ENCODE assay signal across 7 mouse cellular contexts in genomic region chr5:143287774-143288328, GRCm38 (mm10). TPM values are rescaled to one million over a fixed set of nuclear protein-coding genes. Genes with fewer than 3 reads are reported as not detected.
DNase-seq lines count a peak whose midpoint lies in the region; ATAC-seq lines count a peak whose summit lies in the region.

No protein-coding gene starts in this region.

- H3K27ac ChIP-seq in lung, embryonic 15.5 days = no peak overlapping the region
- H3K27ac ChIP-seq in midbrain, embryonic 15.5 days = no peak overlapping the region

- 0 out of 2 replicates have a peak, but pooled peaks have one; percentile 36 for ATAC-seq in lung, embryonic 15.5 days (ENCODE audit: borderline replicate concordance, extremely low read depth, low FRiP score, low TSS enrichment)
- ATAC-seq in midbrain, embryonic 15.5 days (replicated peaks) = no peak

- no peak for DNase-seq in lung, postnatal 25 days (ENCODE audit: low spot score)
- peak; percentile 33 for DNase-seq in embryo, embryonic 10 days (ENCODE audit: low spot score)
- DNase-seq in induced T-regulatory cell, adult 2 months (ENCODE audit: low read depth) = peak; percentile 47
- DNase-seq in layer of hippocampus, adult 9-10 months (ENCODE audit: low spot score) = no peak
- no peak for DNase-seq in left cerebral cortex, adult 9 months (ENCODE audit: low spot score in 2 of 2)

- no peaks in the 10 kb centered on the region for H3K36me3 ChIP-seq in lung, embryonic 15.5 days
- H3K36me3 ChIP-seq in midbrain, embryonic 15.5 days (replicated peaks) = no peaks in the 10 kb centered on the region

- H3K9me3 ChIP-seq in lung, embryonic 15.5 days = no peaks in the 10 kb centered on the region
- H3K9me3 ChIP-seq in midbrain, embryonic 15.5 days = no peaks in the 10 kb centered on the region

- H3K9ac ChIP-seq in lung, embryonic 15.5 days = no peak overlapping the region
- H3K9ac ChIP-seq in midbrain, embryonic 15.5 days = no peak overlapping the region

- peak overlapping the region; percentile 23 for H3K4me3 ChIP-seq in lung, embryonic 15.5 days
- H3K4me3 ChIP-seq in midbrain, embryonic 15.5 days = peak overlapping the region; percentile 25

- H3K4me1 ChIP-seq in lung, embryonic 15.5 days = peaks cover 12% of the 10 kb centered on the region
- H3K4me1 ChIP-seq in midbrain, embryonic 15.5 days = peaks cover 13% of the 10 kb centered on the region

- 2% methylated on average over 48 of the region's 48 CpGs for WGBS in lung, embryonic 15.5 days
- WGBS in midbrain, embryonic 15.5 days = 4% methylated on average over 48 of the region's 48 CpGs

- H3K27me3 ChIP-seq in lung, embryonic 15.5 days = peaks cover 95% of the 10 kb centered on the region
- H3K27me3 ChIP-seq in midbrain, embryonic 15.5 days (replicated peaks) = peaks cover 57% of the 10 kb centered on the region

- peak overlapping the region; percentile 55 for H3K4me2 ChIP-seq in lung, embryonic 15.5 days
- peak overlapping the region; percentile 47 for H3K4me2 ChIP-seq in midbrain, embryonic 15.5 days

RNA-seq across cellular contexts. Expression of gene Zfp853, which starts 5.6 kb away (rescaled TPM):
- not detected in 2 replicates for polyA plus RNA-seq in lung, embryonic 15.5 days (2015; fragmentation: Nextera tagmentation; extraction: Ambion mirVana)
- polyA plus RNA-seq in midbrain, embryonic 15.5 days (2015; fragmentation: Nextera tagmentation; extraction: Ambion mirVana) = 0.19 and 0.34 TPM in 2 replicates

RNA-seq across cellular contexts. Expression of gene Zfp316, which starts 18.0 kb away (rescaled TPM):
- polyA plus RNA-seq in lung, embryonic 15.5 days (2015; fragmentation: Nextera tagmentation; extraction: Ambion mirVana) = 2.8 and 3.1 TPM in 2 replicates
- 14.0 and 15.0 TPM in 2 replicates for polyA plus RNA-seq in midbrain, embryonic 15.5 days (2015; fragmentation: Nextera tagmentation; extraction: Ambion mirVana)

RNA-seq across cellular contexts. Expression of gene E130309D02Rik, which starts 27.3 kb away (rescaled TPM):
- polyA plus RNA-seq in lung, embryonic 15.5 days (2015; fragmentation: Nextera tagmentation; extraction: Ambion mirVana) = 38.4 and 40.5 TPM in 2 replicates
- polyA plus RNA-seq in midbrain, embryonic 15.5 days (2015; fragmentation: Nextera tagmentation; extraction: Ambion mirVana) = 32.2 and 33.5 TPM in 2 replicates

RNA-seq across cellular contexts. Expression of gene Zdhhc4, which starts 41.2 kb away (rescaled TPM):
- 71.9 and 73.0 TPM in 2 replicates for polyA plus RNA-seq in lung, embryonic 15.5 days (2015; fragmentation: Nextera tagmentation; extraction: Ambion mirVana)
- 73.5 and 79.0 TPM in 2 replicates for polyA plus RNA-seq in midbrain, embryonic 15.5 days (2015; fragmentation: Nextera tagmentation; extraction: Ambion mirVana)

RNA-seq across cellular contexts. Expression of gene Zfp12, which starts 52.9 kb away (rescaled TPM):
- 13.6 and 15.0 TPM in 2 replicates for polyA plus RNA-seq in lung, embryonic 15.5 days (2015; fragmentation: Nextera tagmentation; extraction: Ambion mirVana)
- polyA plus RNA-seq in midbrain, embryonic 15.5 days (2015; fragmentation: Nextera tagmentation; extraction: Ambion mirVana) = 22.5 and 22.8 TPM in 2 replicates

Comparison
In these comparisons a context has a peak if more than half of its experiments do, and no peak if none do; other contexts are left out.
1. DNase-seq: peak in embryo, embryonic 10 days (single experiment) and induced T-regulatory cell, adult 2 months (single experiment); none in lung, postnatal 25 days (single experiment), layer of hippocampus, adult 9-10 months (single experiment) and left cerebral cortex, adult 9 months (0 of 2).